Mouse (Mus musculus) midbrain, embryonic 16.5 days (tissue): Measurements from ENCODE around the gene Erbin. TPM values are rescaled to one million over a fixed set of nuclear protein-coding genes. Genes with fewer than 3 reads are reported as not detected.

ENCODE experiments used
- ATAC-seq: fragments of 200-750 bp; cut with Nextera tagmentation; 2 replicates; pipeline ENCODE4 v1.8.0; 2017; ENCODE audit warnings: moderate TSS enrichment
- H3K27ac ChIP-seq: fragments of 300-500 bp; sonication (generic); 2 replicates; pipeline ENCODE4 v1.5.1; 2014; ENCODE audit warnings: mild to moderate bottlenecking, low read length, mixed read lengths
- H3K27me3 ChIP-seq: fragments of 300-500 bp; sonication (generic); 2 replicates; pipeline ENCODE4 v1.6.1; 2014; ENCODE audit warnings: low read depth, low read length, mixed read lengths; ENCODE audit not compliant: control insufficient read depth, insufficient read depth
- H3K36me3 ChIP-seq: fragments of 300-500 bp; sonication (generic); 2 replicates; pipeline ENCODE4 v1.6.1; 2014; ENCODE audit warnings: mild to moderate bottlenecking, low read length, moderate library complexity, mixed read lengths; ENCODE audit not compliant: control insufficient read depth, insufficient read depth
- H3K4me1 ChIP-seq: fragments of 300-500 bp; sonication (generic); 2 replicates; pipeline ENCODE4 v1.6.1; 2014; ENCODE audit warnings: mild to moderate bottlenecking, low read length, mixed read lengths; ENCODE audit not compliant: control insufficient read depth, insufficient read depth
- H3K4me2 ChIP-seq: fragments of 300-500 bp; sonication (generic); 2 replicates; pipeline ENCODE4 v1.6.1; 2014; ENCODE audit warnings: mild to moderate bottlenecking, low read length, mixed read lengths
- H3K4me3 ChIP-seq: fragments of 300-500 bp; sonication (generic); 2 replicates; pipeline ENCODE4 v1.5.1; 2014; ENCODE audit warnings: low read depth, mild to moderate bottlenecking, low read length, moderate library complexity, mixed read lengths
- H3K9ac ChIP-seq: fragments of 300-500 bp; sonication (generic); 2 replicates; pipeline ENCODE4 v1.6.1; 2014; ENCODE audit warnings: low read depth, low read length, mixed read lengths
- H3K9me3 ChIP-seq: fragments of 300-500 bp; sonication (generic); replicated peaks from 2 replicates; pipeline ENCODE4 v1.6.1; 2014; ENCODE audit warnings: mild to moderate bottlenecking, low read length, mixed read lengths; ENCODE audit not compliant: control insufficient read depth, poor library complexity, severe bottlenecking
- WGBS: fragments of 180-500 bp; shearing (Covaris S2); extraction: QIAGEN DNeasy Blood & Tissue Kit; methylation state at CpG from one replicate; pipeline ENCODE4 v1.1.7; 2014; 5-methylcytosine and 5-hydroxymethylcytosine counted together
- polyA plus RNA-seq: library from polyadenylated mRNA; unstranded; fragments of >200 nt; fragmentation: Nextera tagmentation; extraction: Ambion mirVana; gene quantifications from 2 replicates; pipeline ENCODE4 v1.2.1, GENCODE M21; 2015

The Erbin gene
- polyA plus RNA-seq, 1 experiment from 2014 or later, result 6.3 TPM

- no peaks in the 10 kb centered on the region for H3K9me3 ChIP-seq
- peak overlapping the region; percentile 92 for H3K4me2 ChIP-seq
- H3K4me1 ChIP-seq, result peaks cover 26% of the 10 kb centered on the region
- H3K4me3 ChIP-seq, result peak overlapping the region; percentile 76
- no peaks in the 10 kb centered on the region for H3K27me3 ChIP-seq
- no peaks in the 10 kb centered on the region for H3K36me3 ChIP-seq
- 15% methylated on average over 5 of the region's 5 CpGs for WGBS
- peak overlapping the region; percentile 46 for H3K9ac ChIP-seq
- H3K27ac ChIP-seq, result no peak overlapping the region; the same call in 1 of the 2 replicates
- no peak for ATAC-seq
Observed at GRCm38 (mm10) chr13:103772917-103773316, 147.4 kb downstream of the Erbin start.

GRCm38 (mm10) chr13:103770821-103771220 lies 149.5 kb downstream of the Erbin start:
- ATAC-seq, result no peak
- H3K27me3 ChIP-seq, result no peaks in the 10 kb centered on the region
- H3K27ac ChIP-seq, result no peak overlapping the region
- peaks cover 26% of the 10 kb centered on the region for H3K4me1 ChIP-seq
- H3K4me3 ChIP-seq, result no peak overlapping the region
- H3K9ac ChIP-seq, result no peak overlapping the region
- H3K4me2 ChIP-seq, result no peak overlapping the region
- H3K9me3 ChIP-seq, result no peaks in the 10 kb centered on the region
- 0 out of 2 replicates have a peak, but pooled peaks cover 2% of the 10 kb centered on the region for H3K36me3 ChIP-seq

Other genes with a start within 250 kb of the Erbin start
- 65.0 and 73.1 TPM in 2 replicates for gene Srek1, start 145.9 kb downstream of the Erbin start, polyA plus RNA-seq
- gene Nln, start 189.1 kb upstream of the Erbin start, polyA plus RNA-seq, result 76.3 and 82.4 TPM in 2 replicates
- gene Sgtb, start 189.2 kb upstream of the Erbin start, polyA plus RNA-seq, result 29.0 and 29.1 TPM in 2 replicates